Mouse (Mus musculus): ENCODE measurements around the gene Nsun2. TPM values are rescaled to one million over a fixed set of nuclear protein-coding genes. Genes with fewer than 3 reads are reported as not detected.

The Nsun2 gene
- polyA plus RNA-seq, 1 experiment, result 66.4 TPM

- H3K27ac ChIP-seq (ENCODE audit: control insufficient read depth, insufficient read depth, low read depth, low read length, poor library complexity), result no peak overlapping the region
- no peak for TF ChIP-seq POLR2A (IDR thresholded peaks at IDR 0.05; ENCODE audit: borderline replicate concordance, control insufficient read depth, low read depth, low read length)
- TF ChIP-seq CTCF (IDR thresholded peaks at IDR 0.05; ENCODE audit: control insufficient read depth, insufficient read depth, low read length), result no peak
- H3K4me3 ChIP-seq (replicated peaks; ENCODE audit: control insufficient read depth, low read depth, low read length), result no peak overlapping the region
- WGBS, result 79% methylated on average over 2 of the region's 2 CpGs
- H3K4me1 ChIP-seq (ENCODE audit: control insufficient read depth, insufficient read depth, low read length), result no peaks in the 10 kb centered on the region
Observed at GRCm38 (mm10) chr13:69550831-69551230, 17.3 kb downstream of the Nsun2 start.

GRCm38 (mm10) chr13:69553024-69553423 is 19.5 kb downstream of the Nsun2 start:
- Histone ChIP-seq H3K27ac (ENCODE audit: control insufficient read depth, insufficient read depth, low read depth, low read length, poor library complexity) (no peak overlapping the region), H3K4me1 (ENCODE audit: control insufficient read depth, insufficient read depth, low read length) (no peaks in the 10 kb centered on the region), H3K4me3 (replicated peaks; ENCODE audit: control insufficient read depth, low read depth, low read length) (no peak overlapping the region)
- TF ChIP-seq CTCF (IDR thresholded peaks at IDR 0.05; ENCODE audit: control insufficient read depth, insufficient read depth, low read length) (peak; percentile 86), POLR2A (IDR thresholded peaks at IDR 0.05; ENCODE audit: borderline replicate concordance, control insufficient read depth, low read depth, low read length) (no peak)
- WGBS, result 18% methylated on average over 5 of the region's 5 CpGs

DNA sequence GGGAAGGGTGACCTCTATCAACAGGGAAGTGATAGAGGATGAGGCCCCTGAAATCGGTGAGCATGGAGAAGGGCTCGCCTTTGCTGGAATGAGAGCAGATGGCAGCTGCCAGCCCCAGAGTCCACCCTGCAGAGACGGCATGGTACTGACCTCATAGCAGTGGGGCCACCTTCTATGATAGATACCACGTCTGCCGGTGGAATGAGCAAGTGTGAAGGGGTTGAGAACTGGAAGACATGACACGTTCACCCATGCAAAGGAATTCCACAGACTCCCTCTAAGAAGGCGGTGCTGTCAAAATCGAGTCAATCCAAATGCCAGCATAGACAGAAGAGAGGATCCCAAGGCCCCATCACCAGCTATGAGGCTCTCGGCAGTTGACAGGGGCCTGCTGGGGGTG is 20.7 kb downstream of the Nsun2 start:
- TF ChIP-seq CTCF (IDR thresholded peaks at IDR 0.05; ENCODE audit: control insufficient read depth, insufficient read depth, low read length), result no peak
- no peak for TF ChIP-seq POLR2A (IDR thresholded peaks at IDR 0.05; ENCODE audit: borderline replicate concordance, control insufficient read depth, low read depth, low read length)
- no peaks in the 10 kb centered on the region for H3K4me1 ChIP-seq (ENCODE audit: control insufficient read depth, insufficient read depth, low read length)

GRCm38 (mm10) chr13:69555045-69555444 is 21.5 kb downstream of the Nsun2 start:
- H3K27ac ChIP-seq (ENCODE audit: control insufficient read depth, insufficient read depth, low read depth, low read length, poor library complexity), result no peak overlapping the region
- 27% methylated on average over 8 of the region's 8 CpGs for WGBS
- TF ChIP-seq CTCF (IDR thresholded peaks at IDR 0.05; ENCODE audit: control insufficient read depth, insufficient read depth, low read length), result no peak
- no peak for TF ChIP-seq POLR2A (IDR thresholded peaks at IDR 0.05; ENCODE audit: borderline replicate concordance, control insufficient read depth, low read depth, low read length)
- H3K4me1 ChIP-seq (ENCODE audit: control insufficient read depth, insufficient read depth, low read length), result no peaks in the 10 kb centered on the region
- no peak overlapping the region for H3K4me3 ChIP-seq (replicated peaks; ENCODE audit: control insufficient read depth, low read depth, low read length)

More for the DNA sequence above, 20.7 kb downstream of the Nsun2 start:
- no peak overlapping the region for H3K4me3 ChIP-seq (replicated peaks; ENCODE audit: control insufficient read depth, low read depth, low read length)
- WGBS, result 76% methylated on average over 9 of the region's 9 CpGs
- H3K27ac ChIP-seq (ENCODE audit: control insufficient read depth, insufficient read depth, low read depth, low read length, poor library complexity), result no peak overlapping the region

GRCm38 (mm10) chr13:69555957-69556482 is 22.5 kb downstream of the Nsun2 start:
- WGBS, result 79% methylated on average over 6 of the region's 6 CpGs
- Histone ChIP-seq H3K4me1 (ENCODE audit: control insufficient read depth, insufficient read depth, low read length) (no peaks in the 10 kb centered on the region), H3K4me3 (replicated peaks; ENCODE audit: control insufficient read depth, low read depth, low read length) (no peak overlapping the region), H3K27ac (ENCODE audit: control insufficient read depth, insufficient read depth, low read depth, low read length, poor library complexity) (no peak overlapping the region)
- no peak for TF ChIP-seq POLR2A (IDR thresholded peaks at IDR 0.05; ENCODE audit: borderline replicate concordance, control insufficient read depth, low read depth, low read length)
- no peak for TF ChIP-seq CTCF (IDR thresholded peaks at IDR 0.05; ENCODE audit: control insufficient read depth, insufficient read depth, low read length)

DNA sequence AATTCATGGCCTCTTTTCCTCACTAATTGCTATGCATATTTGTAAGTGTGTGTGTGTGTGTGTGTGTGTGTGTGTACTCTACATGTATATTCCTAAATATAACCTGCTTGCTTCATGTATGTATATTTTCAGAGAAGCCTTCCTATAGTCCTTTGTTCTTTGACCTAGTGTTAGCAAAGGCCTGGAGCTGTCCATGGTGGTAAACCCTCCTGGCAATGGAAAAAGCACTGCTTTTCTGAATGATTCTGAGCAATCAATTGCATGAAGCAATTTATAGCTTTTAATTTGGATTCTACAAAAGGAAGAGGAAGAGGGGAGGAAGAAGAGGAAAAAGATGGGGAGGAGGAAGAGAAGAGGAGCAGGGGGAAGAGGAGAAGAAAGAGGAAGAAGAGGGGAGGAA is 23.2 kb downstream of the Nsun2 start:
- Histone ChIP-seq H3K27ac (ENCODE audit: control insufficient read depth, insufficient read depth, low read depth, low read length, poor library complexity) (no peak overlapping the region), H3K4me1 (ENCODE audit: control insufficient read depth, insufficient read depth, low read length) (no peaks in the 10 kb centered on the region), H3K4me3 (replicated peaks; ENCODE audit: control insufficient read depth, low read depth, low read length) (no peak overlapping the region)
- TF ChIP-seq CTCF (IDR thresholded peaks at IDR 0.05; ENCODE audit: control insufficient read depth, insufficient read depth, low read length) (no peak), POLR2A (IDR thresholded peaks at IDR 0.05; ENCODE audit: borderline replicate concordance, control insufficient read depth, low read depth, low read length) (no peak)

GRCm38 (mm10) chr13:69558098-69558660 is 24.6 kb downstream of the Nsun2 start:
- no peak overlapping the region for H3K27ac ChIP-seq (ENCODE audit: control insufficient read depth, insufficient read depth, low read depth, low read length, poor library complexity)
- TF ChIP-seq POLR2A (IDR thresholded peaks at IDR 0.05; ENCODE audit: borderline replicate concordance, control insufficient read depth, low read depth, low read length) (no peak), CTCF (IDR thresholded peaks at IDR 0.05; ENCODE audit: control insufficient read depth, insufficient read depth, low read length) (no peak)
- H3K4me3 ChIP-seq (replicated peaks; ENCODE audit: control insufficient read depth, low read depth, low read length), result no peak overlapping the region
- H3K4me1 ChIP-seq (ENCODE audit: control insufficient read depth, insufficient read depth, low read length), result no peaks in the 10 kb centered on the region
- WGBS, result 68% methylated on average over 6 of the region's 6 CpGs

- WGBS, result 70% methylated on average over 13 of the region's 13 CpGs
- TF ChIP-seq CTCF (IDR thresholded peaks at IDR 0.05; ENCODE audit: control insufficient read depth, insufficient read depth, low read length) (no peak), POLR2A (IDR thresholded peaks at IDR 0.05; ENCODE audit: borderline replicate concordance, control insufficient read depth, low read depth, low read length) (no peak)
- H3K27ac ChIP-seq (ENCODE audit: control insufficient read depth, insufficient read depth, low read depth, low read length, poor library complexity), result no peak overlapping the region
- no peaks in the 10 kb centered on the region for H3K4me1 ChIP-seq (ENCODE audit: control insufficient read depth, insufficient read depth, low read length)
- no peak overlapping the region for H3K4me3 ChIP-seq (replicated peaks; ENCODE audit: control insufficient read depth, low read depth, low read length)
Observed at GRCm38 (mm10) chr13:69559291-69559961, 25.9 kb downstream of the Nsun2 start.

Measured in bone marrow, adult 2 months (tissue).